Mouse (Mus musculus): Measurements from ENCODE around the gene Lsp1.

The Lsp1 gene

DNA sequence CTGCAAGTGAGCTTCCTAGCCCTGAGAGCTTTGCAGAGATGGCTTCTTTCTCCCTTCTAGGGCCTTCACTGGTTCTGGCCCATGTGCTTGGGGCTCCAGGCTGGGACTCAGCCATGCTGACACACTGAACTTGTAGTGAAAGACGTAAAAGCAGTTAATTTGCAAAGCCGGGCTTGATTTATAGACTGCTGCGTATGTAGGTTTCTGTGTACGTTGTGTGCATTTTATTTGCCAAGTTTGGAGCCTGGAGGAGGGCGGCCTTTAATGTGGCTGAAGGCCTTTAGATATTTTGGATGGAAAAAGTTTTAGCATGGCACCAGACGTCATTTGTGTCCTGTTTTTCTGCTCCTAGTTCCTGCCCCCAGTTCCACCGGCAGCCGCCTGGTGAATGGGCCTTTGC lies 79.2 kb downstream of the Lsp1 start:
- DNase-seq (ENCODE audit: low spot score) = no peak

DNA sequence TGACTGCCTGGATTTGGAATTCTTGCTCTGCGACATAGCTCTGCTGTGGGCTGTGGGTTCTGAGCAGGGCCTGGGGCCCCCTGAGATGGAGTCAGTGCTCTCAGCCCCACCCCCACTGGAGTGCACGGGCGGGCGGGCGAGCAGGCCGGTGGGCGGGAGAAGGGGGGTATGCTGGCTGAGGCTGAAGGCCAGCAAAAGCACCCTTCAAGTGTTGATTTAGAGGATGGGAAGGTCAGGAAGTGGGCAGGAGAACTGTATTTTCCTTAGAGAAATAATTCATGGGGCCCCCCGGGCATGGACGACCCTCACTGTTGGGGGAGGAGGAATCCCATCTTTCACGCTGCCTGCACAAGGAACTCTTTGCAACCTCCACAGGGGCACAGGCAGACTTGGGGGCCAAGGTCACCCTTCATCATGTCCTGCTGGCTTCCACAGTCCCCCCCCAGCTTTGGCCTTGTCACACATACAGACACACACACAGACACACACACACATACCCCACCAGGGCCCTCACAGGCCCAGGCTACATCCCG lies 82.2 kb downstream of the Lsp1 start:
- no peak for DNase-seq (ENCODE audit: low spot score)

All from ovary, adult 18-20 months (tissue).